Mouse (Mus musculus) layer of hippocampus, adult 2 months (tissue): ENCODE data around the gene Mthfd1l. TPM values are rescaled to one million over a fixed set of nuclear protein-coding genes. Genes with fewer than 3 reads are reported as not detected.

Experiments used
- DNase-seq, 2 experiments: peaks; one replicate each; pipeline ENCODE4 v3.0.0; 2022; ENCODE audit warnings: low spot score in 2 of 2
- H3K27ac ChIP-seq: fragments of 200-600 bp; 2 replicates; pipeline ENCODE4 v1.8.1; 2022
- H3K4me3 ChIP-seq: fragments of 200-600 bp; 2 replicates; pipeline ENCODE4 v1.8.1; 2022; ENCODE audit warnings: mild to moderate bottlenecking
- CTCF ChIP-seq: fragments of 200-600 bp; conservative IDR thresholded peaks from 2 replicates; pipeline ENCODE4 v1.8.1; 2022; ENCODE audit warnings: antibody characterized with exemption, mild to moderate bottlenecking, moderate library complexity
- total RNA-seq, 2 experiments: library from RNA; stranded (reverse); gene quantifications; 2 replicates each; pipeline ENCODE4 v1.2.3; 2021

The Mthfd1l gene
- total RNA-seq, 2 experiments from 2014 or later, result 8.2 to 9.2 TPM

DNA sequence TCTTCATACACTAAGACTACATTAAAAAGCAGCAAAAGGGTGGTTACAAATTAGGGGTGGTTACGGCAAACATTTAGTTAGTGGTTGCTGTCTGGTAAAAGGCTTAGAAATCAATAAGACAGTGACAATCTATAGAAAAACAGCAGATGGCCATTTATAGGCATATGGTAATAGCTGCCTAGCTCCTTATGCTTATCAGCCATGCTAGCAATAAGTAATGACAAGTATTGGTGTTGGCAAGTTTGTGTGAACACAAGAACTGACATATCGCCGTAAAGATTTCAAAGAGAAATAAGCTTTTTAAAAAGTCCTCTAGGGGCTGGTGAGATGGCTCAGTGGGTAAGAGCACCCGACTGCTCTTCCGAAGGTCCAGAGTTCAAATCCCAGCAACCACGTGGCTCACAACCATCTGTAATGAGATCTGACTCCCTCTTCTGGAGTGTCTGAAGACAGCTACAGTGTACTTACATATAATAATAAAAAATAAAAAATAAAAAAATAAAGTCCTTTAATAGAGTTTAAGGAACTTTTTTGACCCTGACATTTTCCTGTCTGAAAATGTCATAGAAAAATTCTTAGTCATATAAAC, 17.5 kb downstream of the Mthfd1l start:
- H3K27ac ChIP-seq, result no peak overlapping the region
- DNase-seq, result no peak
- no peak for TF ChIP-seq CTCF
- H3K4me3 ChIP-seq, result no peak overlapping the region

- DNase-seq, result no peak
- no peak for TF ChIP-seq CTCF
- no peak overlapping the region for H3K4me3 ChIP-seq
- no peak overlapping the region for H3K27ac ChIP-seq
These were observed 20.6 kb downstream of the Mthfd1l start for GRCm38 (mm10) chr10:3993365-3994102.

DNA sequence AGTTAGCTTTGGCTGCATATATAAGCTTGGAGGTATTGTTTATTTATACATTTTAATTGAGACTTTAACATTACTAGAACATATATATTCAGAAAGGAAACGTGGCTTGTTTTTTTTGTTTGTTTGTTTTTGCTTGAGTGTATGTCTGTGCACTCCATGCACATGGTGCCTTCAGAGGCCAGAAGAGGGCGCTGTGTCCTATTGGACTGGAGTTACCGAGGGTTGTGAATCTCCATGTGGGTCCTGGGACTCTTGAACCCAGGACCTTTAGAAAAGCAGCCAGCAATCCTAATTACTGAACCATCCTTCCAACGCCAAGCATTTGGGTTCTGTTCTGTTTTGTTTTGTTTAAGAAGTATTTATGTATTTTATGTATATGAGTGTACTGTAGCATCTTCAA, 22.4 kb downstream of the Mthfd1l start:
- Histone ChIP-seq H3K4me3 (no peak overlapping the region), H3K27ac (no peak overlapping the region)
- peak; percentile 58 for TF ChIP-seq CTCF
- DNase-seq, result no peak

DNA sequence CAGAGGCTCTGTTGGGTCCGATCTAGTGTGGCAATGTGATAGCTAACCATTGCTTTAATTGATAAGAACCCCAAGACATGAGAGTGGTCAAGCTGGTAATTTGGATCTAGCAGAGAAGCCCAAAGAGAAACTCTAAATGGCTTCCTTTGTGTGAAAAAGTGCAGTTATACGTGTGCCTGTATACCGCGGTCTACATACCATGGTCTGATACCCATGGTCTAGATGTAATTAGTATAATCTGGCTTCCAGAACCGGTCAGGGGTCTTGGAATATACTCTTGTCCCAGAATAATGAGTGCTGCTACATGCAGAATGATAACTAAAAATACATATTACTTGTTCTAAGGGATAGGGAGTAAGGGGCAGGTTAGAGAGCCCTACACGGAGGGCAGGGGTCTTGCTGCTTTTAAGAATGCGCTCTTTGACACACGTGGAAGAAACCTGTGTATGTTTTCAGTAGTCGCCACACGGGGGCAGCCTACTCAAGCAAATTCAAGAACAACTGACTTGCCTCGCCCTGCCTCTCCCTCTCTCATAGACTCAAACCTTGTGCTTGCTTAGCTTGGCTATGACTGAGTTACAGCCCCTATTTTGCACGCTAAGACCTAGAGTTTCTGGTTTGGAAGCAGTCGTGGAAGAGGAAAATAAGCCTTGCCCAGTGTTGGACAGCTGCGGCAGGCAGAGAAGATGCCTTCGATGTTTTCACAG, 23.4 kb downstream of the Mthfd1l start:
- H3K4me3 ChIP-seq, result peak overlapping the region; percentile 3; the same call in 1 of the 2 replicates
- TF ChIP-seq CTCF, result peak; percentile 89
- no peak overlapping the region for H3K27ac ChIP-seq
- DNase-seq, result peak; percentile 52 to 64

- Histone ChIP-seq H3K4me3 (no peak overlapping the region), H3K27ac (no peak overlapping the region)
- no peak for TF ChIP-seq CTCF
- no peak for DNase-seq
These were observed 25.0 kb downstream of the Mthfd1l start for GRCm38 (mm10) chr10:3997851-3998426.

GRCm38 (mm10) chr10:4002711-4003110, 29.8 kb downstream of the Mthfd1l start:
- H3K4me3 ChIP-seq, result no peak overlapping the region
- H3K27ac ChIP-seq, result no peak overlapping the region
- DNase-seq, result peak in 1 of 2 experiments; percentile 30
- no peak for TF ChIP-seq CTCF

- no peak overlapping the region for H3K4me3 ChIP-seq
- DNase-seq, result no peak
- H3K27ac ChIP-seq, result no peak overlapping the region
- TF ChIP-seq CTCF, result no peak
These were observed 32.3 kb downstream of the Mthfd1l start for GRCm38 (mm10) chr10:4005191-4005590.

GRCm38 (mm10) chr10:4006296-4007015, 33.5 kb downstream of the Mthfd1l start:
- Histone ChIP-seq H3K27ac (no peak overlapping the region), H3K4me3 (no peak overlapping the region)
- no peak for TF ChIP-seq CTCF
- no peak for DNase-seq

DNA sequence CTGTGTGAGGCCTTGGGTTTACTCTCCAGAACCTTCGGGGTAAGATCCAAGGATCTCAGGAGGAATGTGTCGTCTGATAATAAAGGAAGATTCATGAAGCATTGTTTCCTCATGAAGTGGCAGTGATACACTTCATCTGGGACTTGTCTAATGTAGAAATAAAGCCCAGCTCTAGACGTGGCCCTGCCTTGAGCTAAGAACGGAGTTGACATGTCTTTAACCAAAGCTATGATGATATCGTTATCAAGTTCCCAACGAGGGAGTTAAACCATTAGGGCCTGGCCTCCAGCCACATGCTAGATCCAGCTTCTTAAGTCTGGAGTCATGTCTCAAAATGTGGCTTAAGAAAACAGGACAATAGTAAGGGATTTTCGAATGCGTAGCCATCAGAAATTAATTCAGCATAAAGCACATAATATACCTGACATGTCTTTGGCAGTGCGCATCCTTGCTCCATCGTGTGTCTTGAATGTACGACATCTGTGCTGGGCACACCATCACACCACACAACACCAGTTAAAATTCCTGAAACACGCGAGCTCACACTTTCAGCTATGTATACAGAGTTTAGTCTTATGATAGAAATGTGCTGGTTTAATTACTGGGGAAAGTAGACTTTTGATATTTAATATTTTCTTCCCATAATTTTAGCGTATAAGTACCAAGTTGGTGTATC, 49.8 kb downstream of the Mthfd1l start:
- no peak overlapping the region for H3K27ac ChIP-seq
- H3K4me3 ChIP-seq, result no peak overlapping the region
- DNase-seq, result no peak
- no peak for TF ChIP-seq CTCF

- no peak overlapping the region for H3K27ac ChIP-seq
- no peak for DNase-seq
- no peak overlapping the region for H3K4me3 ChIP-seq
- TF ChIP-seq CTCF, result no peak
These were observed 53.7 kb downstream of the Mthfd1l start for GRCm38 (mm10) chr10:4026616-4027015.

- TF ChIP-seq CTCF, result no peak
- no peak for DNase-seq
These were observed 54.5 kb downstream of the Mthfd1l start for GRCm38 (mm10) chr10:4027466-4027865.

DNA sequence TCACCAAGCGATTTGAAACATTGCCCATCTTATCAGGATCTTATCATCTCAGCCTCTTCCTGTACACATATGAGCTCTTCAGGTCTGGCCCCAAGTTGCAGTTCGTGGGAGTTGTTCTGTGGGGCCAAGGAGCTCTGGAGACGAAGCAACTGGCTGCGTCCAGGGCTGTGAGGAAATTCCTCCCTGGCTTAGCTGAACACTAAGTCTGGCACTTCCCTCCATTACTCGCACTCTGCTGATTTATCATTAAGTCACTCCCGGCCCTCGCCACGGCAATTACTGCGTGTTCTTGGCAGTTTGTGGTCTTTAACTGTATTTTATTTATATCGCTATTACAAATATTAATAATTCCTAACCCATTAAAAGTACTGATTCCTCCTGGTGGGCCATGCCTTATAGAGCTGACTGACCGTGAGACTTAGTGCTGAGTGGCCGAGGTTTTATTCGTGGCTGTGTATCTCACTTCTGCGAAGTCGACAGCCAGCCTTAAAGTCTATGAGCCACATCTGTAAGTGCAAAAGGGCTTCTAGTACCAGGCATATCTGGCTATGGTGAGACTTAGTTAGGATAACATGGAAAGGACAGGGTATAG, 56.0 kb downstream of the Mthfd1l start:
- no peak for TF ChIP-seq CTCF
- no peak overlapping the region for H3K4me3 ChIP-seq
- H3K27ac ChIP-seq, result no peak overlapping the region
- no peak for DNase-seq

More at GRCm38 (mm10) chr10:4027466-4027865, 54.5 kb downstream of the Mthfd1l start:
- Histone ChIP-seq H3K4me3 (no peak overlapping the region), H3K27ac (no peak overlapping the region)
